Mouse (Mus musculus) forebrain, postnatal 0 days (tissue): ENCODE data around the gene Tmem95. TPM values are rescaled to one million over a fixed set of nuclear protein-coding genes. Genes with fewer than 3 reads are reported as not detected.
"Not testable (repeated sequence)": the region's sequence is repeated elsewhere in the genome, so short reads cannot be mapped to it uniquely, and the experiment has no call there.

ENCODE experiments used
- ATAC-seq: fragments of 200-750 bp; cut with Nextera tagmentation; 2 replicates; pipeline ENCODE4 v1.8.0; 2017; ENCODE audit warnings: mild to moderate bottlenecking, moderate library complexity
- DNase-seq: peaks from one replicate; pipeline ENCODE4 v3.0.0-alpha.2; 2015
- H3K27ac ChIP-seq: fragments of 300-500 bp; sonication (generic); 2 replicates; pipeline ENCODE4 v1.5.1; 2014; ENCODE audit warnings: low read depth, mild to moderate bottlenecking, antibody characterized with exemption, low read length, moderate library complexity, mixed read lengths
- H3K27me3 ChIP-seq: fragments of 300-500 bp; sonication (generic); 2 replicates; pipeline ENCODE4 v1.6.1; 2014; ENCODE audit warnings: mild to moderate bottlenecking, low read length, mixed read lengths; ENCODE audit not compliant: insufficient read depth
- H3K36me3 ChIP-seq: fragments of 300-500 bp; sonication (generic); 2 replicates; pipeline ENCODE4 v1.6.1; 2014; ENCODE audit warnings: mild to moderate bottlenecking, moderate library complexity; ENCODE audit not compliant: insufficient read depth
- H3K4me1 ChIP-seq: fragments of 300-500 bp; sonication (generic); 2 replicates; pipeline ENCODE4 v1.6.1; 2014; ENCODE audit warnings: antibody characterized with exemption; ENCODE audit not compliant: insufficient read depth
- H3K4me2 ChIP-seq: fragments of 300-500 bp; sonication (generic); 2 replicates; pipeline ENCODE4 v1.6.1; 2014; ENCODE audit warnings: low read depth, mild to moderate bottlenecking, moderate library complexity
- H3K4me3 ChIP-seq: fragments of 300-500 bp; sonication (generic); 2 replicates; pipeline ENCODE4 v1.5.1; 2014; ENCODE audit warnings: low read depth, low read length, mixed read lengths
- H3K9ac ChIP-seq: fragments of 300-500 bp; sonication (generic); 2 replicates; pipeline ENCODE4 v1.6.1; 2014; ENCODE audit warnings: mild to moderate bottlenecking
- H3K9me3 ChIP-seq: fragments of 300-500 bp; sonication (generic); 2 replicates; pipeline ENCODE4 v1.6.1; 2016; ENCODE audit warnings: low read length
- CTCF ChIP-seq: sonication (generic); IDR thresholded peaks from 2 replicates; pipeline ENCODE4 v1.5.1; 2016; ENCODE audit warnings: antibody characterized with exemption, control low read depth, low read depth
- whole genome bisulfite sequencing: fragments of 180-500 bp; shearing (Covaris S2); extraction: QIAGEN DNeasy Blood & Tissue Kit; methylation state at CpG from one replicate; pipeline ENCODE4 v1.1.7; 2014; 5-methylcytosine and 5-hydroxymethylcytosine counted together
- polyA plus RNA-seq: library from polyadenylated mRNA; unstranded; fragments of >200 nt; fragmentation: Nextera tagmentation; extraction: Ambion mirVana; gene quantifications from 2 replicates; pipeline ENCODE4 v1.2.1, GENCODE M21; 2015
- total RNA-seq: library from RNA; depleted of rRNA; stranded (reverse); fragments of >200 nt; gene quantifications from 2 replicates; pipeline ENCODE4 v1.2.3, GENCODE M21; 2014

The Tmem95 gene
- total and polyA plus RNA-seq, 2 experiments from 2014 or later = not detected

GRCm38 (mm10) chr11:69919661-69920265 lies 41.9 kb upstream of the Tmem95 start:
- Histone ChIP-seq H3K4me3 (peak overlapping the region; percentile 84), H3K9ac (peak overlapping the region; percentile 87), H3K4me1 (peaks cover 9% of the 10 kb centered on the region), H3K9me3 (no peaks in the 10 kb centered on the region), H3K36me3 (peaks cover 44% of the 10 kb centered on the region), H3K27ac (peak overlapping the region; percentile 95), H3K4me2 (peak overlapping the region; percentile 95), H3K27me3 (no peaks in the 10 kb centered on the region)
- peak; percentile 71 for DNase-seq
- no peak for TF ChIP-seq CTCF
- 2% methylated on average over 17 of the region's 17 CpGs for WGBS
- no peak for ATAC-seq

- ATAC-seq (no peak), DNase-seq (no peak)
- Histone ChIP-seq H3K4me3 (peak overlapping the region; percentile 84; the same call in 1 of the 2 replicates), H3K36me3 (peaks cover 45% of the 10 kb centered on the region), H3K9me3 (no peaks in the 10 kb centered on the region), H3K27me3 (no peaks in the 10 kb centered on the region), H3K27ac (no peak overlapping the region), H3K4me2 (peak overlapping the region; percentile 95), H3K4me1 (peaks cover 12% of the 10 kb centered on the region), H3K9ac (peak overlapping the region; percentile 87)
- 83% methylated on average over 9 of the region's 9 CpGs for WGBS
- no peak for TF ChIP-seq CTCF
Measured at GRCm38 (mm10) chr11:69919053-69919452, 41.2 kb upstream of the Tmem95 start.

- no peaks in the 10 kb centered on the region for H3K27me3 ChIP-seq
- TF ChIP-seq CTCF = no peak
- H3K9ac ChIP-seq = no peak overlapping the region
- ATAC-seq (no peak), DNase-seq (no peak)
- no peak overlapping the region for H3K4me3 ChIP-seq
- H3K36me3 ChIP-seq = peaks cover 49% of the 10 kb centered on the region
- no peak overlapping the region for H3K4me2 ChIP-seq
- H3K27ac ChIP-seq = no peak overlapping the region
- 85% methylated on average over 5 of the region's 5 CpGs for WGBS
- peaks cover 12% of the 10 kb centered on the region for H3K4me1 ChIP-seq
- no peaks in the 10 kb centered on the region for H3K9me3 ChIP-seq
Measured at GRCm38 (mm10) chr11:69918118-69918517, 40.3 kb upstream of the Tmem95 start.

DNA sequence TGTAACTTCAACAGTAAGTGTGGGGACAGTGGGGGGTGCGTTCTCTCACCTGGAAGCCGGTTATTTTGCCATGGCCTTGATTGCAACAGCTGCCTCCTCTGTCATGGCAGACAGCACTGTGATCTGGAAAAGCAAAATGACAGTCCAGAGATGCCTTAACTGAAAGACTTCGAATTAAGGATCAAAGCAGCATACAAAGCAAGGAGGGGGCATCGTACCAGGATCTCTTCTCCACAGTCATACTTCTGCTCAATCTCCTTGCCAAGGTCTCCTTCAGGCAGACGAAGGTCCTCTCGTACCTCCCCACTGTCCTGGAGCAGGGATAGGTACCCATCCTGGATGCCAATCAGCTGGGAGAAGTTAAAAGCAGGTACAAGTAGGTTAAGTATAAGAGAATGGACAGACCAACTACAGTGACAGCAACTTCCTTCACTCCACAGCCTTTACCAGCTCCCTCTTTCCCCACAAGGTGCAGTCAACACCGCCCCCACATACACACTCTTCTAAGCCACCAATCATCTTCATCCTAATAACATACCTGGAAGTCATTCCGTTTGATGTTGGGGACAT lies 39.6 kb upstream of the Tmem95 start:
- ATAC-seq (no peak), DNase-seq (no peak)
- Histone ChIP-seq H3K27me3 (no peaks in the 10 kb centered on the region), H3K9me3 (no peaks in the 10 kb centered on the region), H3K4me3 (no peak overlapping the region), H3K4me1 (peaks cover 12% of the 10 kb centered on the region), H3K27ac (no peak overlapping the region), H3K9ac (no peak overlapping the region), H3K36me3 (peaks cover 56% of the 10 kb centered on the region), H3K4me2 (no peak overlapping the region)
- TF ChIP-seq CTCF = no peak
- WGBS = 89% methylated on average over 8 of the region's 8 CpGs

DNA sequence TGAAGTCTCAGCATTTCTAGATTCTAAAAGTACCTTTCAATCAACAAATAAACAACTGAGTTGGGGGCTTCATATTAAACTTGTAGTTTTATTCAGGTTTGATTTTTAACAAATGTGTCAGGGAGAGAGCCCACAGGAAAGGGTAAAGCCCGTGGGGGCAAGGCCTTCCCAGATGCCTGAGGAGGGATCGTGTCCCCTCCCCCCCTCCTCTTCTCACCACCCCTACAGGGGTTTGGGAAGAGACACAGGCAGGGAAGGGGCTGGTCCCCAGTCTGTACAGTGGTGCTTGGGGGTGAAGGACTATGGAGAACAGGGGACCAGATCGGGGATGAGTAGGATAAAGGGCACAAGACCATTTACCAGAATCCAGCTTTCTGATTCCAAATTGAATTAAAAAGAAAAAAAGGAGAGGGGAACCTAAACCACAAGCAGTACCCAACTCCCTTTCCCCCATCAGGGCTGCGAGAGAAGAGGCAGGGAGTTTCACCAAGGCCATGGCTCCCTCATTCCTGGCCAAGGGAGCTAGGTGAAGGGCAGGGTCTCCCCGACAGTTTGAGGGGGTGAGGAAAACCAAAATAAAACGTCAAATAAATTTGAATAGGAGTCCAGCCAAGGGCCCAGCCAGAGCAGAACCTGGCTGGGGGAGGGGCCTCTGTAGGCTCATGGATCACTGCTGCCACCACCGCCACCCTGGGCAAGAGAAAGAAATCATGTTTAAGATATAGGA lies 39.0 kb upstream of the Tmem95 start:
- H3K4me2 ChIP-seq, H3K9ac ChIP-seq, H3K4me3 ChIP-seq, ATAC-seq, H3K27me3 ChIP-seq, H3K27ac ChIP-seq, H3K9me3 ChIP-seq, DNase-seq: not testable (repeated sequence)
- peaks cover 62% of the 10 kb centered on the region for H3K36me3 ChIP-seq
- peaks cover 12% of the 10 kb centered on the region for H3K4me1 ChIP-seq
- 62% methylated on average over 7 of the region's 7 CpGs for WGBS

GRCm38 (mm10) chr11:69915667-69916627 lies 38.1 kb upstream of the Tmem95 start:
- H3K9me3 ChIP-seq = no peaks in the 10 kb centered on the region
- peak; percentile 37 for TF ChIP-seq CTCF
- peaks cover 12% of the 10 kb centered on the region for H3K4me1 ChIP-seq
- H3K36me3 ChIP-seq = peaks cover 71% of the 10 kb centered on the region
- ATAC-seq = no peak
- H3K27me3 ChIP-seq = no peaks in the 10 kb centered on the region
- WGBS = 72% methylated on average over 5 of the region's 5 CpGs
- no peak overlapping the region for H3K27ac ChIP-seq
- H3K9ac ChIP-seq = no peak overlapping the region
- H3K4me3 ChIP-seq = no peak overlapping the region
- no peak overlapping the region for H3K4me2 ChIP-seq
- no peak for DNase-seq
